Mouse (Mus musculus) E14TG2a.4 (cell line): ENCODE data around the gene Dppa4.

Experiments
- CTCF ChIP-seq: conservative IDR thresholded peaks from 2 replicates; pipeline ENCODE4 v1.5.1; 2014; ENCODE audit warnings: low read length
- NANOG ChIP-seq: IDR thresholded peaks from 2 replicates; pipeline ENCODE4 v1.6.1; 2014; ENCODE audit warnings: borderline replicate concordance, low read length, mixed read lengths
- POU5F1 ChIP-seq: IDR thresholded peaks from 2 replicates; pipeline ENCODE4 v1.6.1; 2014; ENCODE audit warnings: low read length, borderline replicate concordance

DNA sequence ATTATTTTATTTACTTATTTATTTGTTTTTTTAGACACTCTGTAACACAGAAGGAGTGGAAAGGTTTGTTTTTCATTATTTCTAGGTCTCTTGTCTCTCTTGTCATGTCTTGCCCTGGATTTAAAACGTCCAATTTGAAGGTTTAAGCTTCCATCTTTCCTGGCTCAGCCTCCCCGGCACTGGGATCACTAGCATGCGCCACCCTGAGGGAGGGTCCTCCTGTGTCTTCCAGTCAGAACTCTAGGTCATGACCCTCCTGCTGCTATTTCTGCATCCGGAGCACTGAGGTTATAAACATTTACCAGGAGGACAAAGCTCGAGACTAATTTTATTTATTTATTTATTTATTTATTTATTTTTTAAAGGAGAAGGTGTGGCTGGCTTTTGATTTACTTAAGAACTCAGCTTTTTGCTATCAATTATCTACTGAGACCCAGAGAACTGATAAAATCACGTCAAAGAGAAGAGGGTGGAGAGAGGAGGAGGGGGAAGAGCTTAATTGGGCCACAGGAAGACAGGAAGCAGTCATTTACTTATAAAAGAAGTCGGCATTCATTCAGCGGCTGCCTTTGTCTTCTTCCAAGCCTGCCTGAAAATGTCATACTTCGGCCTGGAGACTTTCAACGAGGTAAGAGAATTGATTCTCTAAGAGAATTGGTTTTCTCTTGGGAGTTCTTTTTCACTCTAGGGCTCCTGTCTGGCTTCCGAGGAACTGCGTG is 26.5 kb downstream of the Dppa4 start:
- TF ChIP-seq POU5F1, result no peak
- TF ChIP-seq NANOG, result no peak
- no peak for TF ChIP-seq CTCF
